Mouse (Mus musculus): ENCODE results near the gene Shc3. TPM values are rescaled to one million over a fixed set of nuclear protein-coding genes. Genes with fewer than 3 reads are reported as not detected.

Shc3 gene
- total and polyA plus RNA-seq, 3 experiments = 0.11 TPM; not detected in 2

- ATAC-seq (ENCODE audit: extremely low read depth, insufficient number of reproducible peaks, low FRiP score, poor library complexity, severe bottlenecking) (no peak), DNase-seq (ENCODE audit: low spot score) (no peak)
- H3K9me3 ChIP-seq (replicated peaks) = peaks cover 47% of the 10 kb centered on the region
- no peaks in the 10 kb centered on the region for H3K27me3 ChIP-seq (ENCODE audit: insufficient read depth, low read length)
- TF ChIP-seq GATA2 (IDR thresholded peaks at IDR 0.05; ENCODE audit: borderline replicate concordance, low read depth, low read length) (no peak), TAL1 (conservative IDR thresholded peaks at IDR 0.05; ENCODE audit: low read depth, low read length) (no peak), POLR2AphosphoS5 (IDR thresholded peaks at IDR 0.05; ENCODE audit: insufficient replicate concordance, low read depth, low read length) (no peak)
- H3K36me3 ChIP-seq (replicated peaks) = no peaks in the 10 kb centered on the region
- no peak overlapping the region for H3K4me3 ChIP-seq (ENCODE audit: low read depth, low read length)
- H3K4me1 ChIP-seq (ENCODE audit: insufficient read depth, low read depth, low read length) = no peaks in the 10 kb centered on the region
These were observed 169.7 kb downstream of the Shc3 start for GRCm38 (mm10) chr13:51399562-51399961.

GRCm38 (mm10) chr13:51397861-51398260 lies 171.4 kb downstream of the Shc3 start:
- H3K36me3 ChIP-seq (replicated peaks) = no peaks in the 10 kb centered on the region
- DNase-seq (ENCODE audit: low spot score) = no peak
- no peaks in the 10 kb centered on the region for H3K4me1 ChIP-seq (ENCODE audit: insufficient read depth, low read depth, low read length)
- TF ChIP-seq GATA2 (IDR thresholded peaks at IDR 0.05; ENCODE audit: borderline replicate concordance, low read depth, low read length) (no peak), TAL1 (conservative IDR thresholded peaks at IDR 0.05; ENCODE audit: low read depth, low read length) (no peak), POLR2AphosphoS5 (IDR thresholded peaks at IDR 0.05; ENCODE audit: insufficient replicate concordance, low read depth, low read length) (no peak), GATA1 (IDR thresholded peaks at IDR 0.05; ENCODE audit: borderline replicate concordance, low read length) (no peak), CTCF (IDR thresholded peaks at IDR 0.05; ENCODE audit: low read depth, low read length) (no peak)
- H3K27me3 ChIP-seq (ENCODE audit: insufficient read depth, low read length) = no peaks in the 10 kb centered on the region
- peaks cover 47% of the 10 kb centered on the region for H3K9me3 ChIP-seq (replicated peaks)
- H3K4me3 ChIP-seq (ENCODE audit: low read depth, low read length) = no peak overlapping the region
- ATAC-seq (ENCODE audit: extremely low read depth, insufficient number of reproducible peaks, low FRiP score, poor library complexity, severe bottlenecking) = no peak

- DNase-seq (ENCODE audit: low spot score) (no peak), ATAC-seq (ENCODE audit: extremely low read depth, insufficient number of reproducible peaks, low FRiP score, poor library complexity, severe bottlenecking) (no peak)
- TF ChIP-seq GATA1 (IDR thresholded peaks at IDR 0.05; ENCODE audit: borderline replicate concordance, low read length) = no peak
- TF ChIP-seq GATA2 (IDR thresholded peaks at IDR 0.05; ENCODE audit: borderline replicate concordance, low read depth, low read length) = no peak
- no peak for TF ChIP-seq CTCF (IDR thresholded peaks at IDR 0.05; ENCODE audit: low read depth, low read length)
- TF ChIP-seq TAL1 (conservative IDR thresholded peaks at IDR 0.05; ENCODE audit: low read depth, low read length) = no peak
- no peak for TF ChIP-seq POLR2AphosphoS5 (IDR thresholded peaks at IDR 0.05; ENCODE audit: insufficient replicate concordance, low read depth, low read length)
- H3K36me3 ChIP-seq (replicated peaks) = no peaks in the 10 kb centered on the region
- H3K4me1 ChIP-seq (ENCODE audit: insufficient read depth, low read depth, low read length) = no peaks in the 10 kb centered on the region
- H3K9me3 ChIP-seq (replicated peaks) = peaks cover 39% of the 10 kb centered on the region
- no peaks in the 10 kb centered on the region for H3K27me3 ChIP-seq (ENCODE audit: insufficient read depth, low read length)
- no peak overlapping the region for H3K4me3 ChIP-seq (ENCODE audit: low read depth, low read length)
These were observed 177.0 kb downstream of the Shc3 start for GRCm38 (mm10) chr13:51392256-51392655.

- ATAC-seq (ENCODE audit: extremely low read depth, insufficient number of reproducible peaks, low FRiP score, poor library complexity, severe bottlenecking) (no peak), DNase-seq (ENCODE audit: low spot score) (no peak)
- H3K4me1 ChIP-seq (ENCODE audit: insufficient read depth, low read depth, low read length) = no peaks in the 10 kb centered on the region
- peaks cover 35% of the 10 kb centered on the region for H3K9me3 ChIP-seq (replicated peaks)
- TF ChIP-seq GATA2 (IDR thresholded peaks at IDR 0.05; ENCODE audit: borderline replicate concordance, low read depth, low read length) = no peak
- TF ChIP-seq CTCF (IDR thresholded peaks at IDR 0.05; ENCODE audit: low read depth, low read length) = no peak
- no peak for TF ChIP-seq POLR2AphosphoS5 (IDR thresholded peaks at IDR 0.05; ENCODE audit: insufficient replicate concordance, low read depth, low read length)
- no peak for TF ChIP-seq TAL1 (conservative IDR thresholded peaks at IDR 0.05; ENCODE audit: low read depth, low read length)
- TF ChIP-seq GATA1 (IDR thresholded peaks at IDR 0.05; ENCODE audit: borderline replicate concordance, low read length) = no peak
- H3K27me3 ChIP-seq (ENCODE audit: insufficient read depth, low read length) = no peaks in the 10 kb centered on the region
- H3K4me3 ChIP-seq (ENCODE audit: low read depth, low read length) = no peak overlapping the region
- no peaks in the 10 kb centered on the region for H3K36me3 ChIP-seq (replicated peaks)
These were observed 177.8 kb downstream of the Shc3 start for GRCm38 (mm10) chr13:51391359-51391916.

GRCm38 (mm10) chr13:51390398-51390797 lies 178.8 kb downstream of the Shc3 start:
- Histone ChIP-seq H3K4me3 (ENCODE audit: low read depth, low read length) (no peak overlapping the region), H3K27me3 (ENCODE audit: insufficient read depth, low read length) (no peaks in the 10 kb centered on the region), H3K36me3 (replicated peaks) (no peaks in the 10 kb centered on the region), H3K9me3 (replicated peaks) (peaks cover 39% of the 10 kb centered on the region), H3K4me1 (ENCODE audit: insufficient read depth, low read depth, low read length) (no peaks in the 10 kb centered on the region)
- DNase-seq (ENCODE audit: low spot score) (no peak), ATAC-seq (ENCODE audit: extremely low read depth, insufficient number of reproducible peaks, low FRiP score, poor library complexity, severe bottlenecking) (no peak)
- TF ChIP-seq GATA2 (IDR thresholded peaks at IDR 0.05; ENCODE audit: borderline replicate concordance, low read depth, low read length) (no peak), CTCF (IDR thresholded peaks at IDR 0.05; ENCODE audit: low read depth, low read length) (no peak), POLR2AphosphoS5 (IDR thresholded peaks at IDR 0.05; ENCODE audit: insufficient replicate concordance, low read depth, low read length) (no peak), TAL1 (conservative IDR thresholded peaks at IDR 0.05; ENCODE audit: low read depth, low read length) (no peak)

- no peaks in the 10 kb centered on the region for H3K27me3 ChIP-seq (ENCODE audit: insufficient read depth, low read length)
- no peak for DNase-seq (ENCODE audit: low spot score)
- TF ChIP-seq GATA1 (IDR thresholded peaks at IDR 0.05; ENCODE audit: borderline replicate concordance, low read length) (no peak), GATA2 (IDR thresholded peaks at IDR 0.05; ENCODE audit: borderline replicate concordance, low read depth, low read length) (no peak), TAL1 (conservative IDR thresholded peaks at IDR 0.05; ENCODE audit: low read depth, low read length) (no peak), POLR2AphosphoS5 (IDR thresholded peaks at IDR 0.05; ENCODE audit: insufficient replicate concordance, low read depth, low read length) (no peak), CTCF (IDR thresholded peaks at IDR 0.05; ENCODE audit: low read depth, low read length) (no peak)
- no peak overlapping the region for H3K4me3 ChIP-seq (ENCODE audit: low read depth, low read length)
- H3K36me3 ChIP-seq (replicated peaks) = no peaks in the 10 kb centered on the region
- no peak for ATAC-seq (ENCODE audit: extremely low read depth, insufficient number of reproducible peaks, low FRiP score, poor library complexity, severe bottlenecking)
- H3K4me1 ChIP-seq (ENCODE audit: insufficient read depth, low read depth, low read length) = no peaks in the 10 kb centered on the region
- H3K9me3 ChIP-seq (replicated peaks) = peaks cover 41% of the 10 kb centered on the region
These were observed 181.3 kb downstream of the Shc3 start for GRCm38 (mm10) chr13:51387908-51388307.
